Mouse (Mus musculus) heart, postnatal 0 days (tissue): ENCODE measurements at regions not wholly inside any gene's neighbourhood (a gene's known extent, or its start where the extent isn't known, plus 50 kb on each side); places are given as distances from the start of the nearest gene placed in this dataset.

Experiments used
- CTCF ChIP-seq: IDR thresholded peaks from 2 replicates; pipeline ENCODE4 v1.5.1; 2016; ENCODE audit warnings: antibody characterized with exemption, control low read depth, low read depth
- EP300 ChIP-seq: IDR thresholded peaks from 2 replicates; pipeline ENCODE4 v1.6.1; 2016; ENCODE audit warnings: antibody characterized with exemption, low read depth

DNA sequence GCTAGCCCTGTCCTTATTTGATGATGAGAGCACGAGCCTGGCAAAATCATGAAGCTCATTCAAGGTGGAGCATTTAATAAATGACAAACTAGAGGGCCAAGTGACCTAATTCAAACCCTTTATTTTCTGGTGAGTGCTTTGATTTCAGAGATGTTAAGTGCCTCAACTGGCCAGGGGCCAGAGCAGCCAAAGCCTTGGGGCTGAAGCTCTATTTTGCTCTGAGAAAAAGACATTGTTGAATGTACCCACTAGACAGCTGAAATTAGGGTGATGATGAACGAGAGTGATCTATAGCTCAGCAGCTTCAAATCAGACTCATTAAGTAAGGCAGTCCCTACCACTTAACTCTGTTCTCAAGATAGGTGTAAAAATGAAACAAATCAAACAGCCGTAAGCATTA is 287.9 kb upstream of the Atp11b start:
- no peak for TF ChIP-seq EP300
- no peak for TF ChIP-seq CTCF
